Mouse (Mus musculus): ENCODE results near the gene Gcgr. TPM values are rescaled to one million over a fixed set of nuclear protein-coding genes. Genes with fewer than 3 reads are reported as not detected.
A peak's percentile ranks its signal among the peaks of the same experiment; 100 is the strongest.
"Not testable (repeated sequence)": the region's sequence is repeated elsewhere in the genome, so short reads cannot be mapped to it uniquely, and the experiment has no call there.

Gcgr gene
- total RNA-seq, 2 experiments from 2014 or later = 0.15 to 0.18 TPM

GRCm38 (mm10) chr11:120572752-120573584 lies 42.5 kb downstream of the Gcgr start, which contains the start of gene P4hb:
TSS of gene P4hb (minus strand) at chr11:120573253.
- DNase-seq = peak; percentile 100

GRCm38 (mm10) chr11:120573585-120574277 lies 43.2 kb downstream of the Gcgr start:
- DNase-seq = no peak

- DNase-seq = no peak
Observed at GRCm38 (mm10) chr11:120574278-120574600, 43.7 kb downstream of the Gcgr start.

- no peak for DNase-seq
Observed at GRCm38 (mm10) chr11:120575046-120575445, 44.5 kb downstream of the Gcgr start.

GRCm38 (mm10) chr11:120575940-120576339 lies 45.4 kb downstream of the Gcgr start:
- no peak for DNase-seq

GRCm38 (mm10) chr11:120576365-120576981 lies 46.0 kb downstream of the Gcgr start:
- DNase-seq = no peak

- DNase-seq = no peak
Observed at GRCm38 (mm10) chr11:120577211-120578023, 46.9 kb downstream of the Gcgr start.

- no peak for DNase-seq
Observed at GRCm38 (mm10) chr11:120578024-120578693, 47.7 kb downstream of the Gcgr start.

- no peak for DNase-seq
Observed at GRCm38 (mm10) chr11:120578694-120579243, 48.3 kb downstream of the Gcgr start.

- DNase-seq = peak; percentile 67 to 69
Observed at GRCm38 (mm10) chr11:120579316-120580107, 49.0 kb downstream of the Gcgr start.

- no peak for DNase-seq
Observed at GRCm38 (mm10) chr11:120580190-120580589, 49.7 kb downstream of the Gcgr start.

GRCm38 (mm10) chr11:120580871-120581331 lies 50.4 kb downstream of the Gcgr start:
- peak; percentile 26 to 37 for DNase-seq

- peak; percentile 90 for DNase-seq
Observed at GRCm38 (mm10) chr11:120581490-120582267, 51.2 kb downstream of the Gcgr start, which contains the start of gene Arhgdia. TSS of gene Arhgdia (minus strand) at chr11:120581624.

- no peak for DNase-seq
Observed at GRCm38 (mm10) chr11:120582268-120582981, 51.9 kb downstream of the Gcgr start.

GRCm38 (mm10) chr11:120582982-120583293 lies 52.4 kb downstream of the Gcgr start:
- not testable (repeated sequence) for DNase-seq

GRCm38 (mm10) chr11:120583937-120584336 lies 53.4 kb downstream of the Gcgr start:
- DNase-seq = no peak

GRCm38 (mm10) chr11:120588531-120588930 lies 58.0 kb downstream of the Gcgr start:
- no peak for DNase-seq

Measured in layer of hippocampus, postnatal 36 days (tissue).